Mouse (Mus musculus): Measurements from ENCODE around the gene Stat5b. TPM values are rescaled to one million over a fixed set of nuclear protein-coding genes. Genes with fewer than 3 reads are reported as not detected.
A peak's percentile ranks its signal among the peaks of the same experiment; 100 is the strongest.

The Stat5b gene
- polyA plus RNA-seq, 1 experiment from 2014 or later, result 18.5 TPM

- Histone ChIP-seq H3K9ac (replicated peaks) (peak overlapping the region; percentile 93), H3K27ac (replicated peaks) (no peak overlapping the region), H3K9me3 (replicated peaks) (no peaks in the 10 kb centered on the region), H3K4me3 (replicated peaks) (peak overlapping the region; percentile 90), H3K36me3 (no peaks in the 10 kb centered on the region), H3K4me1 (peaks cover 28% of the 10 kb centered on the region), H3K27me3 (replicated peaks) (0 out of 2 replicates have a peak, but pooled peaks cover 5% of the 10 kb centered on the region), H3K4me2 (peak overlapping the region; percentile 82)
- 65% methylated on average over 6 of the region's 6 CpGs for WGBS
- ATAC-seq (ENCODE audit: low FRiP score), result no peak
Observed at GRCm38 (mm10) chr11:100848789-100849379, 1.6 kb downstream of the Stat5b start.

GRCm38 (mm10) chr11:100848080-100848479, 2.4 kb downstream of the Stat5b start:
- WGBS, result 77% methylated on average over 4 of the region's 4 CpGs
- Histone ChIP-seq H3K4me1 (peaks cover 28% of the 10 kb centered on the region), H3K9me3 (replicated peaks) (no peaks in the 10 kb centered on the region), H3K27me3 (replicated peaks) (no peaks in the 10 kb centered on the region), H3K9ac (replicated peaks) (no peak overlapping the region), H3K27ac (replicated peaks) (no peak overlapping the region), H3K36me3 (no peaks in the 10 kb centered on the region), H3K4me2 (peak overlapping the region; percentile 82; the same call in 1 of the 2 replicates), H3K4me3 (replicated peaks) (no peak overlapping the region)
- ATAC-seq (ENCODE audit: low FRiP score), result no peak

GRCm38 (mm10) chr11:100847572-100847971, 3.0 kb downstream of the Stat5b start:
- no peak for ATAC-seq (ENCODE audit: low FRiP score)
- 95% methylated on average over 4 of the region's 4 CpGs for WGBS
- Histone ChIP-seq H3K9ac (replicated peaks) (no peak overlapping the region), H3K4me2 (no peak overlapping the region), H3K36me3 (no peaks in the 10 kb centered on the region), H3K9me3 (replicated peaks) (no peaks in the 10 kb centered on the region), H3K27me3 (replicated peaks) (no peaks in the 10 kb centered on the region), H3K4me3 (replicated peaks) (no peak overlapping the region), H3K27ac (replicated peaks) (no peak overlapping the region), H3K4me1 (peaks cover 28% of the 10 kb centered on the region)

- Histone ChIP-seq H3K27me3 (replicated peaks) (no peaks in the 10 kb centered on the region), H3K4me2 (no peak overlapping the region), H3K4me1 (peaks cover 20% of the 10 kb centered on the region), H3K4me3 (replicated peaks) (no peak overlapping the region), H3K9ac (replicated peaks) (no peak overlapping the region), H3K27ac (replicated peaks) (no peak overlapping the region), H3K36me3 (no peaks in the 10 kb centered on the region), H3K9me3 (replicated peaks) (no peaks in the 10 kb centered on the region)
- no peak for ATAC-seq (ENCODE audit: low FRiP score)
- WGBS, result 90% methylated on average over 6 of the region's 6 CpGs
Observed at GRCm38 (mm10) chr11:100845793-100846192, 4.7 kb downstream of the Stat5b start.

GRCm38 (mm10) chr11:100844121-100844520, 6.4 kb downstream of the Stat5b start:
- WGBS, result 88% methylated on average over 4 of the region's 4 CpGs
- Histone ChIP-seq H3K36me3 (no peaks in the 10 kb centered on the region), H3K9ac (replicated peaks) (no peak overlapping the region), H3K27me3 (replicated peaks) (no peaks in the 10 kb centered on the region), H3K4me2 (no peak overlapping the region), H3K4me1 (peaks cover 16% of the 10 kb centered on the region), H3K9me3 (replicated peaks) (no peaks in the 10 kb centered on the region), H3K27ac (replicated peaks) (no peak overlapping the region), H3K4me3 (replicated peaks) (no peak overlapping the region)
- no peak for ATAC-seq (ENCODE audit: low FRiP score)

DNA sequence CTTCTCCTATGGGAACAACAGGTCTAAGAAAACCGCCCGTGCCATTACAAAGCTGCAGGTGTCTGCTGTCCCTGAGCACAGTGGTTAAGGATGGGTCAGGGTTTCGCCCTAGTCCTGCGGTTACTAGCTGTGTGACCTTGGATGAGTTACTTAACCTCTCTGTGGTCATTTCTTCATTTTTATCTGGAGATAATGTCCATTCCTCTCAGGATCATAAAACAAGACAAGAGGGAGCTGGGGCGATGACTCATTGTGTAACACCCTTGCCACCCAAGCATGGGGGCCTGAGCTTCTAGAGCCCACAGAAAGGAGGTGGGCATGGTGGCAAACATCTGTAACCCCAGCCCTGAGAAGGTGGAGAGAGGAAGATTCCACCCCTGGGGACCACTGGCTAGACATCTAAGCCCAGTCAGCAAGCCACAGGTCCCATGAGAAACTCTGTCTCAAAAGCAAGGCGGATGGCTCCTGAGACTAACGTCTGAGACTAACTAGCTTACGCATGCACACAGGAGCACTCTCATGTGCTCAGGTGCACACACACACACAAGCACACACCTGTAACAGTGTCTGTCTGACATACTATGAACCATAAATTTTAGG, 7.4 kb downstream of the Stat5b start:
- WGBS, result 94% methylated on average over 8 of the region's 8 CpGs
- Histone ChIP-seq H3K36me3 (no peaks in the 10 kb centered on the region), H3K27ac (replicated peaks) (no peak overlapping the region), H3K9ac (replicated peaks) (no peak overlapping the region), H3K4me1 (peaks cover 7% of the 10 kb centered on the region), H3K4me3 (replicated peaks) (no peak overlapping the region), H3K9me3 (replicated peaks) (no peaks in the 10 kb centered on the region), H3K27me3 (replicated peaks) (no peaks in the 10 kb centered on the region), H3K4me2 (no peak overlapping the region)
- no peak for ATAC-seq (ENCODE audit: low FRiP score)

- Histone ChIP-seq H3K4me1 (no peaks in the 10 kb centered on the region), H3K27me3 (replicated peaks) (no peaks in the 10 kb centered on the region), H3K4me2 (no peak overlapping the region), H3K4me3 (replicated peaks) (no peak overlapping the region), H3K27ac (replicated peaks) (no peak overlapping the region), H3K36me3 (no peaks in the 10 kb centered on the region), H3K9ac (replicated peaks) (no peak overlapping the region), H3K9me3 (replicated peaks) (no peaks in the 10 kb centered on the region)
- no peak for ATAC-seq (ENCODE audit: low FRiP score)
- whole genome bisulfite sequencing, result 83% methylated on average over 7 of the region's 7 CpGs
Observed at GRCm38 (mm10) chr11:100842025-100842424, 8.5 kb downstream of the Stat5b start.

DNA sequence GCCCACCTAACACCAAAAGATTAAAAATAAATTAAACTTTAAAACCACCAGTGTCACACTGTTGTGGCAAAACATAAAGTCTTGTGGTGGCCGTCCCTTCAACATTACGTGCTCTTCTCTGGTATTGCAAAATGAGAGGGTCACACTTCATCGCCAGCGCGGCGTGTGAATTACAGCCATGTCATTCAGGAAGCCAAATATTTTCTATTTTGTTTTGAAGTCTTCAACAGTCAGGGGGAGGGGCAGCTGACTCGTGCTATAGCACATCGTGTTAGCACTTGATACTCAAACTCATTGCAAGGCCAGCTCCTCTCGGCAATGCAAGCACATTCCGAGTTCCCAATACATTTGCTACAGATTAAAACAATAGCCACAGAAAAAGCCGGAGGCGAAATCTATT, 9.7 kb downstream of the Stat5b start:
- Histone ChIP-seq H3K4me3 (replicated peaks) (no peak overlapping the region), H3K9ac (replicated peaks) (no peak overlapping the region), H3K4me2 (no peak overlapping the region), H3K27me3 (replicated peaks) (no peaks in the 10 kb centered on the region), H3K27ac (replicated peaks) (no peak overlapping the region), H3K4me1 (no peaks in the 10 kb centered on the region), H3K9me3 (replicated peaks) (no peaks in the 10 kb centered on the region), H3K36me3 (no peaks in the 10 kb centered on the region)
- WGBS, result 74% methylated on average over 12 of the region's 12 CpGs
- ATAC-seq (ENCODE audit: low FRiP score), result no peak

- Histone ChIP-seq H3K36me3 (no peaks in the 10 kb centered on the region), H3K4me3 (replicated peaks) (no peak overlapping the region), H3K9me3 (replicated peaks) (no peaks in the 10 kb centered on the region), H3K4me2 (no peak overlapping the region), H3K27me3 (replicated peaks) (no peaks in the 10 kb centered on the region), H3K9ac (replicated peaks) (no peak overlapping the region), H3K27ac (replicated peaks) (no peak overlapping the region), H3K4me1 (no peaks in the 10 kb centered on the region)
- 83% methylated on average over 8 of the region's 8 CpGs for WGBS
- no peak for ATAC-seq (ENCODE audit: low FRiP score)
Observed at GRCm38 (mm10) chr11:100839523-100839922, 11.0 kb downstream of the Stat5b start.

DNA sequence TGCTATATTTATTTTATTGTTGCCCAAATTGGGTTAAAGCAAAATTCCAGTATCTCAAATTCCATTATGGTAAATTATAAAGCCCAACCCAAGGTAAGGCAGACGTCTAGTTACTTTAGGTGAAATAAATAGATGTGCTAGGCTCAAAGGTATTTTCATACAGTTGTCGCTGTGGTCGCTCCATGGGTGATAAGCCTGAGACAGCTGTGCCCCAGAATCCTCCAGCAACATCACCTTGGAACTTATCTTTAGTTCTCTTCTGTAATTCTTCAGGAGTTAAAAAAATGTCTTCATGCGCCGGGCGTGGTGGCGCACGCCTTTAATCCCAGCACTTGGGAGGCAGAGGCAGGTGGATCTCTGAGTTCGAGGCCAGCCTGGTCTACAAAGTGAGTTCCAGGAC, 11.6 kb downstream of the Stat5b start:
- no peak overlapping the region for H3K4me3 ChIP-seq (replicated peaks)
- no peaks in the 10 kb centered on the region for H3K9me3 ChIP-seq (replicated peaks)
- H3K4me1 ChIP-seq, result no peaks in the 10 kb centered on the region
- H3K27me3 ChIP-seq (replicated peaks), result no peaks in the 10 kb centered on the region
- 95% methylated on average over 9 of the region's 9 CpGs for WGBS
- no peak overlapping the region for H3K4me2 ChIP-seq
- no peak for ATAC-seq (ENCODE audit: low FRiP score)
- no peaks in the 10 kb centered on the region for H3K36me3 ChIP-seq
- H3K27ac ChIP-seq (replicated peaks), result no peak overlapping the region
- H3K9ac ChIP-seq (replicated peaks), result no peak overlapping the region

DNA sequence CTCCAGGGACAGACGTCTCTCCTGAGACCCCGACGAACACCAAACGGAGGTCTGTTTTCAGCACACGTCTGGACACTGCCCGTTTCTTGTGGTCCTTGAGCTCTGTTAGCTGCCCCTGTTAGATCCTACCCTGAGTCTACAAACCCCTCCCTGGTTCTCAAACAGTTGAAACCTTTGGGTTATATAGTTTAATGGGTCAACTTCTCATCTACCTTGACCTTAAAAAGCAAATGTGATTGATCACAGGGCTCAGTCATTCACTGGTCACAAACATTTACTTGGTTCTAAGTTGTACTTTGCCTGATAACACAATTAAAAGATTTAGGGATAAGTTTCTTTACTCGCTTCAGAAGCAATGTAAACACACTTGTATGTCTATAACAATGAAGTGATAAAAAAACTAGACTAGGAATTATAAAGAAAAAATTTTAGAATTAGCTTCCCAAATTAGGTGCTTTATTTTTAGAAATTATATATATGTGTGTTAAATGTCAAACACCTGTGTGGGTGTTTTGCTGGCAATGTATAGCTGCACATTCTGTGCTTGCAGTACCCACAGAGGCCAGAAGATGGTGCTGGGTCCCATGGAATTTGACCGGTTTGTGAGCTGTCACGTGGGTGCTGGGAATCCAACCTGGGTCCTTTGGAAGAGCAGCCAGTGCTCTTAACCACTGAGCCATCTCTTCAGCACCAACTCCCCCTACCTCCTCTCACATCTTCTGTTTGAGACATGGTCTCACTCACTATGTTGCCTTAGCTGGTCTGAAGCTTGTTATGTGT, 13.4 kb downstream of the Stat5b start:
- Histone ChIP-seq H3K4me3 (replicated peaks) (no peak overlapping the region), H3K27ac (replicated peaks) (no peak overlapping the region), H3K36me3 (no peaks in the 10 kb centered on the region), H3K27me3 (replicated peaks) (no peaks in the 10 kb centered on the region), H3K9me3 (replicated peaks) (no peaks in the 10 kb centered on the region), H3K4me1 (0 out of 2 replicates have a peak, but pooled peaks cover 3% of the 10 kb centered on the region), H3K4me2 (no peak overlapping the region), H3K9ac (replicated peaks) (no peak overlapping the region)
- no peak for ATAC-seq (ENCODE audit: low FRiP score)
- WGBS, result 85% methylated on average over 9 of the region's 9 CpGs

DNA sequence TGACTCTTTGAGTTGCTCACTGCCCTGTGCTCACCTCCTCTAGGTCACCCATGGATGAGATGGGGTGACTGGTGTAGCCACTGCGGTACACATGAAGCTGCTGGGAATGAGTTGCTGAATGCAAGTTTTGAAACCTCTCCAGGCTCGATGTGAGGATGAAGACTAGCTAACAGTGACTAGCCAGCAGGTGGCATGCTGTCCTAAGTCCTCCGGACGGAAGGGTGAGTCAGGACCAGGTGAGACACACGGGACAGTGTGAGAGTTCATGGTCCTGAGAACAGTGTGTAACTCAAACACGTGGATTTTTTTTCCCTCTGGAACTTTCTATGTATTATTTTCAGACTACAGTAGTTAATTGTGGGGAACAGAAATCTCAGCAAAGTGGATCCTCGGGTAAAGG, 17.1 kb downstream of the Stat5b start:
- Histone ChIP-seq H3K36me3 (no peaks in the 10 kb centered on the region), H3K27me3 (replicated peaks) (no peaks in the 10 kb centered on the region), H3K27ac (replicated peaks) (no peak overlapping the region), H3K4me3 (replicated peaks) (no peak overlapping the region), H3K4me1 (peaks cover 16% of the 10 kb centered on the region), H3K9me3 (replicated peaks) (no peaks in the 10 kb centered on the region), H3K4me2 (no peak overlapping the region), H3K9ac (replicated peaks) (no peak overlapping the region)
- ATAC-seq (ENCODE audit: low FRiP score), result no peak
- 74% methylated on average over 7 of the region's 7 CpGs for WGBS

All from neural tube, embryonic 15.5 days (tissue).